Mouse (Mus musculus) midbrain, embryonic 10.5 days (tissue): Measurements from ENCODE around the gene Srgap1. TPM values are rescaled to one million over a fixed set of nuclear protein-coding genes. Genes with fewer than 3 reads are reported as not detected.

Experiments
- DNase-seq: peaks from one replicate; pipeline ENCODE4 v3.0.0-alpha.2; 2017; ENCODE audit warnings: low spot score
- H3K27ac ChIP-seq: fragments of 300-500 bp; sonication (generic); replicated peaks from 2 replicates; pipeline ENCODE4 v1.5.1; 2016; ENCODE audit warnings: mild to moderate bottlenecking
- H3K27me3 ChIP-seq: fragments of 300-500 bp; sonication (generic); 2 replicates; pipeline ENCODE4 v1.6.1; 2016; ENCODE audit warnings: low read depth, mild to moderate bottlenecking; ENCODE audit not compliant: poor library complexity, severe bottlenecking
- H3K36me3 ChIP-seq: fragments of 300-500 bp; sonication (generic); 2 replicates; pipeline ENCODE4 v1.6.1; 2016; ENCODE audit warnings: mild to moderate bottlenecking, moderate library complexity
- H3K4me1 ChIP-seq: fragments of 300-500 bp; sonication (generic); 2 replicates; pipeline ENCODE4 v1.6.1; 2016
- H3K4me3 ChIP-seq: fragments of 300-500 bp; sonication (generic); 2 replicates; pipeline ENCODE4 v1.5.1; 2016; ENCODE audit warnings: mild to moderate bottlenecking, moderate library complexity
- H3K9me3 ChIP-seq: fragments of 300-500 bp; sonication (generic); replicated peaks from 2 replicates; pipeline ENCODE4 v1.6.1; 2016; ENCODE audit warnings: mild to moderate bottlenecking
- WGBS: fragments of 180-500 bp; shearing (Covaris S2); methylation state at CpG from one replicate; pipeline ENCODE4 v1.1.7; 2016; 5-methylcytosine and 5-hydroxymethylcytosine counted together
- polyA plus RNA-seq: library from polyadenylated mRNA; unstranded; fragments of >200 nt; fragmentation: Nextera tagmentation; extraction: Ambion mirVana; gene quantifications from 2 replicates; pipeline ENCODE4 v1.2.1, GENCODE M21; 2016

The Srgap1 gene
- polyA plus RNA-seq, 1 experiment from 2014 or later = 11.5 TPM

GRCm38 (mm10) chr10:121897835-121898370, 149.2 kb downstream of the Srgap1 start:
- DNase-seq = no peak
- Histone ChIP-seq H3K36me3 (peaks cover 23% of the 10 kb centered on the region), H3K27ac (no peak overlapping the region; the same call in 1 of the 2 replicates), H3K9me3 (no peaks in the 10 kb centered on the region), H3K4me1 (peaks cover 7% of the 10 kb centered on the region), H3K27me3 (no peaks in the 10 kb centered on the region), H3K4me3 (no peak overlapping the region)
- 87% methylated on average over 2 of the region's 2 CpGs for WGBS

GRCm38 (mm10) chr10:121891390-121892067, 155.6 kb downstream of the Srgap1 start:
- no peak overlapping the region for H3K27ac ChIP-seq
- no peak for DNase-seq
- 87% methylated on average over 13 of the region's 13 CpGs for WGBS

GRCm38 (mm10) chr10:121890061-121890460, 157.1 kb downstream of the Srgap1 start:
- Histone ChIP-seq H3K27ac (no peak overlapping the region), H3K27me3 (no peaks in the 10 kb centered on the region), H3K4me3 (no peak overlapping the region), H3K4me1 (peaks cover 40% of the 10 kb centered on the region), H3K9me3 (no peaks in the 10 kb centered on the region), H3K36me3 (peaks cover 8% of the 10 kb centered on the region)
- 76% methylated on average over 6 of the region's 6 CpGs for WGBS
- DNase-seq = no peak

More at GRCm38 (mm10) chr10:121891390-121892067, 155.6 kb downstream of the Srgap1 start:
- Histone ChIP-seq H3K4me3 (no peak overlapping the region), H3K9me3 (no peaks in the 10 kb centered on the region), H3K4me1 (peaks cover 25% of the 10 kb centered on the region), H3K36me3 (peaks cover 15% of the 10 kb centered on the region), H3K27me3 (no peaks in the 10 kb centered on the region)

GRCm38 (mm10) chr10:121886805-121887204, 160.3 kb downstream of the Srgap1 start:
- Histone ChIP-seq H3K4me1 (peaks cover 67% of the 10 kb centered on the region), H3K36me3 (no peaks in the 10 kb centered on the region), H3K27me3 (no peaks in the 10 kb centered on the region), H3K27ac (peak overlapping the region; percentile 80), H3K4me3 (no peak overlapping the region), H3K9me3 (no peaks in the 10 kb centered on the region)
- no peak for DNase-seq
- 29% methylated on average over 6 of the region's 6 CpGs for WGBS

GRCm38 (mm10) chr10:121885512-121886218, 161.4 kb downstream of the Srgap1 start:
- Histone ChIP-seq H3K36me3 (no peaks in the 10 kb centered on the region), H3K27me3 (no peaks in the 10 kb centered on the region), H3K4me3 (peak overlapping the region; percentile 36), H3K9me3 (no peaks in the 10 kb centered on the region), H3K4me1 (peaks cover 70% of the 10 kb centered on the region), H3K27ac (peak overlapping the region; percentile 80)
- DNase-seq = peak; percentile 56
- WGBS = 8% methylated on average over 9 of the region's 9 CpGs

- no peak for DNase-seq
- Histone ChIP-seq H3K27me3 (no peaks in the 10 kb centered on the region), H3K4me3 (no peak overlapping the region), H3K4me1 (peaks cover 79% of the 10 kb centered on the region), H3K27ac (peak overlapping the region; percentile 76), H3K36me3 (no peaks in the 10 kb centered on the region), H3K9me3 (no peaks in the 10 kb centered on the region)
- 33% methylated on average over 6 of the region's 6 CpGs for WGBS
Observed at GRCm38 (mm10) chr10:121882461-121882860, 164.7 kb downstream of the Srgap1 start.

GRCm38 (mm10) chr10:121878855-121879254, 168.3 kb downstream of the Srgap1 start:
- no peak overlapping the region for H3K27ac ChIP-seq
- peaks cover 45% of the 10 kb centered on the region for H3K4me1 ChIP-seq
- no peak overlapping the region for H3K4me3 ChIP-seq
- H3K9me3 ChIP-seq = no peaks in the 10 kb centered on the region
- no peaks in the 10 kb centered on the region for H3K27me3 ChIP-seq
- no peak for DNase-seq
- H3K36me3 ChIP-seq = no peaks in the 10 kb centered on the region
- WGBS = 63% methylated on average over 7 of the region's 7 CpGs

- Histone ChIP-seq H3K27ac (no peak overlapping the region), H3K27me3 (no peaks in the 10 kb centered on the region), H3K4me1 (peaks cover 41% of the 10 kb centered on the region), H3K36me3 (no peaks in the 10 kb centered on the region), H3K9me3 (no peaks in the 10 kb centered on the region), H3K4me3 (no peak overlapping the region)
- 92% methylated on average over 9 of the region's 9 CpGs for WGBS
- DNase-seq = no peak
Observed at GRCm38 (mm10) chr10:121877906-121878305, 169.2 kb downstream of the Srgap1 start.

- 72% methylated on average over 4 of the region's 4 CpGs for WGBS
- Histone ChIP-seq H3K27me3 (no peaks in the 10 kb centered on the region), H3K36me3 (peaks cover 24% of the 10 kb centered on the region), H3K27ac (no peak overlapping the region), H3K4me1 (0 out of 2 replicates have a peak, but pooled peaks cover 8% of the 10 kb centered on the region), H3K9me3 (peaks cover 9% of the 10 kb centered on the region; the same call in 1 of the 2 replicates), H3K4me3 (no peak overlapping the region)
- no peak for DNase-seq
Observed at GRCm38 (mm10) chr10:121873063-121873489, 174.0 kb downstream of the Srgap1 start.

- Histone ChIP-seq H3K36me3 (peaks cover 31% of the 10 kb centered on the region), H3K4me1 (0 out of 2 replicates have a peak, but pooled peaks cover 8% of the 10 kb centered on the region), H3K27me3 (no peaks in the 10 kb centered on the region), H3K9me3 (peaks cover 11% of the 10 kb centered on the region; the same call in 1 of the 2 replicates), H3K4me3 (no peak overlapping the region), H3K27ac (no peak overlapping the region)
- DNase-seq = no peak
- 91% methylated on average over 8 of the region's 8 CpGs for WGBS
Observed at GRCm38 (mm10) chr10:121869941-121870340, 177.2 kb downstream of the Srgap1 start.

- peaks cover 31% of the 10 kb centered on the region for H3K36me3 ChIP-seq
- 96% methylated on average over 3 of the region's 3 CpGs for WGBS
- H3K4me1 ChIP-seq = 0 out of 2 replicates have a peak, but pooled peaks cover 8% of the 10 kb centered on the region
- H3K9me3 ChIP-seq = peaks cover 11% of the 10 kb centered on the region; the same call in 1 of the 2 replicates
- no peak overlapping the region for H3K27ac ChIP-seq
- H3K27me3 ChIP-seq = no peaks in the 10 kb centered on the region
- no peak for DNase-seq
- no peak overlapping the region for H3K4me3 ChIP-seq
Observed at GRCm38 (mm10) chr10:121868255-121868654, 178.9 kb downstream of the Srgap1 start.

- DNase-seq = no peak
- 74% methylated on average over 18 of the region's 18 CpGs for WGBS
- Histone ChIP-seq H3K4me1 (peaks cover 13% of the 10 kb centered on the region), H3K27me3 (no peaks in the 10 kb centered on the region), H3K27ac (no peak overlapping the region), H3K4me3 (no peak overlapping the region), H3K9me3 (peaks cover 11% of the 10 kb centered on the region; the same call in 1 of the 2 replicates), H3K36me3 (peaks cover 31% of the 10 kb centered on the region)
Observed at GRCm38 (mm10) chr10:121865503-121866239, 181.4 kb downstream of the Srgap1 start.
